Mouse (Mus musculus): ENCODE data around the gene Chgb.

Gene Chgb

GRCm38 (mm10) chr2:132780978-132781377 is at the start of gene Chgb:
Gene Chgb (plus strand): TSS chr2:132781278.
- no peak for DNase-seq

- DNase-seq: no peak
Observed at GRCm38 (mm10) chr2:132732940-132733339, 48.1 kb upstream of the Chgb start.

- no peak for DNase-seq
Observed at GRCm38 (mm10) chr2:132733603-132734573, 47.2 kb upstream of the Chgb start.

- no peak for DNase-seq
Observed at GRCm38 (mm10) chr2:132738816-132739432, 42.2 kb upstream of the Chgb start.

- peak; percentile 89 for DNase-seq
Observed at GRCm38 (mm10) chr2:132741862-132742347, 39.2 kb upstream of the Chgb start.

- no peak for DNase-seq
Observed at GRCm38 (mm10) chr2:132744866-132745265, 36.2 kb upstream of the Chgb start.

GRCm38 (mm10) chr2:132746108-132746507 is 35.0 kb upstream of the Chgb start:
- peak; percentile 36 for DNase-seq

- DNase-seq: no peak
Observed at GRCm38 (mm10) chr2:132750726-132751125, 30.4 kb upstream of the Chgb start.

- DNase-seq: peak; percentile 67
Observed at GRCm38 (mm10) chr2:132751141-132752066, 29.7 kb upstream of the Chgb start.

- no peak for DNase-seq
Observed at GRCm38 (mm10) chr2:132752398-132752797, 28.7 kb upstream of the Chgb start.

- no peak for DNase-seq
Observed at GRCm38 (mm10) chr2:132753137-132753536, 27.9 kb upstream of the Chgb start.

- peak; percentile 82 for DNase-seq
Observed at GRCm38 (mm10) chr2:132757911-132758310, 23.2 kb upstream of the Chgb start.

GRCm38 (mm10) chr2:132770822-132771221 is 10.3 kb upstream of the Chgb start:
- DNase-seq: no peak

- DNase-seq: peak; percentile 82
Observed at GRCm38 (mm10) chr2:132781439-132782068, 476 bp downstream of the Chgb start.

GRCm38 (mm10) chr2:132784039-132784438 is 3.0 kb downstream of the Chgb start:
- no peak for DNase-seq

- no peak for DNase-seq
Observed at GRCm38 (mm10) chr2:132793441-132794203, 12.5 kb downstream of the Chgb start.

GRCm38 (mm10) chr2:132794204-132794586 is 13.1 kb downstream of the Chgb start:
- DNase-seq: no peak

GRCm38 (mm10) chr2:132802976-132803375 is 21.9 kb downstream of the Chgb start:
- DNase-seq: no peak

GRCm38 (mm10) chr2:132815608-132816314 is 34.7 kb downstream of the Chgb start, which contains the start of the genes Trmt6 and Mcm8:
Gene Trmt6 (minus strand): TSS chr2:132816055.
Gene Mcm8 (plus strand): TSS chr2:132816141.
- peak; percentile 94 for DNase-seq

- no peak for DNase-seq
Observed at GRCm38 (mm10) chr2:132841071-132841470, 60.0 kb downstream of the Chgb start.
